Mouse (Mus musculus): ENCODE measurements around the gene Pet117.

DNA sequence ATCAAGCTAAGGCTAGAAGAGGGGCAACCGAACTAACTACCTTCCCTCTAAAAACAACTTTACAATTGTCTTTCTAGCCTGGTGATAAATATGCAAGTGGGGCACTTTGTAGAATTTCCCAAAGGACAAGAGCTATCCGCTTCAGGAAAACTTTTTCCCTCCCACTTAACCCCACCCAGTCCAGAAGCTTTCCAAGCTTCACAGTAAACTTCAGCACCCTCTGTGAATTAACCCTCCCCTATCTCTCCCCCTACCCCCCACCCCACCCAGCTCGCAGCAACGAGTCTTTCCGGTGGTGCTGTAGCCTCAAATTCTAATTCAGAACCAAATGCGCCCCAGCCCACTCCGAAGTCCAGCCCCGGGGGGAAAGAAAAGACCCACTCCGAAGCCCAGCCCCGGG lies 39.3 kb upstream of the Pet117 start:
- TF ChIP-seq CTCF (IDR thresholded peaks at IDR 0.05; ENCODE audit: extremely low read depth, insufficient read depth, insufficient read length, insufficient replicate concordance), result no peak
- TF ChIP-seq POLR2A (IDR thresholded peaks at IDR 0.05; ENCODE audit: low read depth, low read length), result no peak

Data from spleen, adult 2 months (tissue).